Mouse (Mus musculus) E14TG2a.4 (cell line): ENCODE data around the gene Rnaseh2a.

Experiments used
- CTCF ChIP-seq: conservative IDR thresholded peaks from 2 replicates; pipeline ENCODE4 v1.5.1; 2014; ENCODE audit warnings: low read length
- NANOG ChIP-seq: IDR thresholded peaks from 2 replicates; pipeline ENCODE4 v1.6.1; 2014; ENCODE audit warnings: borderline replicate concordance, low read length, mixed read lengths
- POU5F1 ChIP-seq: IDR thresholded peaks from 2 replicates; pipeline ENCODE4 v1.6.1; 2014; ENCODE audit warnings: low read length, borderline replicate concordance

GRCm38 (mm10) chr8:84927513-84927912 is 42.1 kb downstream of the Rnaseh2a start:
- no peak for TF ChIP-seq CTCF
- TF ChIP-seq POU5F1, result no peak
- no peak for TF ChIP-seq NANOG
